Mouse (Mus musculus) CD4-positive, CD25-positive, alpha-beta regulatory T cell, adult 2 months (primary cell): ENCODE measurements around the gene Nlrc5.
A peak's percentile ranks its signal among the peaks of the same experiment; 100 is the strongest.

ENCODE experiments used
- DNase-seq: peaks from one replicate; pipeline ENCODE4 v3.0.0-alpha.2; 2012; ENCODE audit warnings: low read depth, low spot score

Gene Nlrc5

GRCm38 (mm10) chr8:94458567-94458966 is 24.4 kb downstream of the Nlrc5 start:
- peak; percentile 45 for DNase-seq

- no peak for DNase-seq
Measured at GRCm38 (mm10) chr8:94469656-94470055, 35.5 kb downstream of the Nlrc5 start.

- DNase-seq: no peak
Measured at GRCm38 (mm10) chr8:94470794-94471193, 36.6 kb downstream of the Nlrc5 start.

- no peak for DNase-seq
Measured at GRCm38 (mm10) chr8:94471281-94471680, 37.1 kb downstream of the Nlrc5 start.

GRCm38 (mm10) chr8:94472741-94473140 is 38.6 kb downstream of the Nlrc5 start:
- DNase-seq: no peak

GRCm38 (mm10) chr8:94473431-94473830 is 39.3 kb downstream of the Nlrc5 start:
- DNase-seq: no peak

- no peak for DNase-seq
Measured at GRCm38 (mm10) chr8:94475786-94476185, 41.6 kb downstream of the Nlrc5 start.

- no peak for DNase-seq
Measured at GRCm38 (mm10) chr8:94476846-94477245, 42.7 kb downstream of the Nlrc5 start.

- no peak for DNase-seq
Measured at GRCm38 (mm10) chr8:94482051-94482450, 47.9 kb downstream of the Nlrc5 start.

GRCm38 (mm10) chr8:94485288-94485687 is 51.1 kb downstream of the Nlrc5 start:
- DNase-seq: peak; percentile 30

- DNase-seq: peak; percentile 67
Measured at GRCm38 (mm10) chr8:94485882-94486281, 51.7 kb downstream of the Nlrc5 start.

- DNase-seq: no peak
Measured at GRCm38 (mm10) chr8:94488016-94488415, 53.9 kb downstream of the Nlrc5 start.

GRCm38 (mm10) chr8:94489809-94490483 is 55.8 kb downstream of the Nlrc5 start:
- DNase-seq: no peak

GRCm38 (mm10) chr8:94492021-94492681 is 58.0 kb downstream of the Nlrc5 start:
- DNase-seq: peak; percentile 75

- no peak for DNase-seq
Measured at GRCm38 (mm10) chr8:94493240-94493639, 59.1 kb downstream of the Nlrc5 start.

- no peak for DNase-seq
Measured at GRCm38 (mm10) chr8:94515430-94516208, 81.5 kb downstream of the Nlrc5 start.

- DNase-seq: no peak
Measured at GRCm38 (mm10) chr8:94516209-94516593, 82.0 kb downstream of the Nlrc5 start.

GRCm38 (mm10) chr8:94516766-94517165 is 82.6 kb downstream of the Nlrc5 start:
- no peak for DNase-seq

- no peak for DNase-seq
Measured at GRCm38 (mm10) chr8:94518331-94518730, 84.2 kb downstream of the Nlrc5 start.

- DNase-seq: no peak
Measured at GRCm38 (mm10) chr8:94519021-94519420, 84.9 kb downstream of the Nlrc5 start.

- DNase-seq: no peak
Measured at GRCm38 (mm10) chr8:94521481-94521880, 87.3 kb downstream of the Nlrc5 start.

GRCm38 (mm10) chr8:94522482-94522881 is 88.3 kb downstream of the Nlrc5 start:
- DNase-seq: no peak

- DNase-seq: no peak
Measured at GRCm38 (mm10) chr8:94524554-94524953, 90.4 kb downstream of the Nlrc5 start.
